ENCODE assay signal across 21 mouse cellular contexts in the genomic region with DNA sequence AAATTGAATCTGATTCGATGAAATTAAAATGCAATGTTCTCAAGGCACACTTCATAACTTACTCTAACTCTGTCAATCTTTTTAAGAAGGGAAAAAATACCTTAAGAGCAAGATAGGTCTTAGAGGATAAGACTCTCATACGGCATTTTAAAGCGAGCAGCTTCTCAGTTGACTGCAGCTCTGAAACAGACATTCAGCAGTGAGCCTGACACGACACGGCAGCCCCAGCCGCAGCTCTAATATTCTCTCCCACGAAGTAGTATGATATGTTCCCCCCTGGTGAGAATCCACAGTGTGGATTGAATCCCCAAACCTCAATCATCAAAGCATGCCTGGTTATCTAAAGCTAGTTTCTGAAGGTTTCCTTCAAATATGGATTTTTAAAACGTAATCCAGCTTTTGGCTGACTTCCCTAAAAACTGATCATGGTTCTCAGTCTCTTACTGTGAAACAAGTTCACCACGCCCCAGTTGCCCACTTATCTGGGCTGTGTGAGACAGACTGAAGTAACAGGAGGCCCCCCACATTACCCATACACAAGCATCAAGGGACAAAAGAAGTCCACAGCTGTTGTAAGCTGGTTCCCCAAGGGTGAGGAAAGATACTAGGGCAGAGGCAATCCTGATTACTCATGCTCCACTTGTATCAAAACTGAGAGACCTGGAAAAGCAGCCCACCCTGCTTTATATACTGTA.
A peak's percentile ranks its signal among the peaks of the same experiment; 100 is the strongest.
DNase-seq lines count a peak whose midpoint lies in the region; ATAC-seq and TF ChIP-seq lines count a peak whose summit lies in the region.
"Had no signal": no experiment of that assay in that cellular context is flagged by ENCODE, and none has a peak within 500 bp of the region (broad histone marks: within the 10 kb centered on the region; RNA-seq: fewer than 3 reads in every experiment).

No protein-coding gene starts in this region.

- H3K27ac ChIP-seq in embryonic facial prominence, embryonic 12.5 days, result 0 out of 2 replicates have a peak overlapping the region, but pooled peaks have one; percentile 43
- H3K27ac ChIP-seq in embryonic facial prominence, embryonic 10.5 days (replicated peaks), result no peak overlapping the region
- no peak overlapping the region for H3K27ac ChIP-seq in embryonic facial prominence, embryonic 13.5 days
- H3K27ac ChIP-seq in midbrain, embryonic 14.5 days (replicated peaks; ENCODE audit: low read depth, low read length), result 0 out of 2 replicates have a peak overlapping the region, but pooled peaks have one; percentile 22
- no peak overlapping the region for H3K27ac ChIP-seq in heart, adult 2 months
- no peak overlapping the region for H3K27ac ChIP-seq in intestine, postnatal 0 days (ENCODE audit: low read depth, low read length)
- H3K27ac ChIP-seq: embryonic facial prominence, embryonic 15.5 days; forebrain, embryonic 10.5 days; heart, embryonic 13.5 days; hindbrain, embryonic 15.5 days had no signal

- no peak for TF ChIP-seq POLR2A in heart, adult 2 months (IDR thresholded peaks at IDR 0.05; ENCODE audit: insufficient read depth, low read depth, low read length)

- no peaks in the 10 kb centered on the region for H3K36me3 ChIP-seq in embryonic facial prominence, embryonic 12.5 days
- H3K36me3 ChIP-seq in embryonic facial prominence, embryonic 10.5 days (replicated peaks), result no peaks in the 10 kb centered on the region
- H3K36me3 ChIP-seq in embryonic facial prominence, embryonic 13.5 days, result no peaks in the 10 kb centered on the region
- H3K36me3 ChIP-seq in midbrain, embryonic 14.5 days (ENCODE audit: control insufficient read depth, insufficient read depth, low read length), result no peaks in the 10 kb centered on the region
- H3K36me3 ChIP-seq in heart, adult 2 months (ENCODE audit: control insufficient read depth, insufficient read depth, low read length), result no peaks in the 10 kb centered on the region
- no peaks in the 10 kb centered on the region for H3K36me3 ChIP-seq in intestine, postnatal 0 days (ENCODE audit: control insufficient read depth, insufficient read depth)
- H3K36me3 ChIP-seq: embryonic facial prominence, embryonic 15.5 days; forebrain, embryonic 10.5 days; heart, embryonic 13.5 days; hindbrain, embryonic 15.5 days had no signal

- TF ChIP-seq CTCF in heart, adult 2 months (IDR thresholded peaks at IDR 0.05), result no peak
- TF ChIP-seq CTCF in intestine, postnatal 0 days (IDR thresholded peaks at IDR 0.05; ENCODE audit: low read depth), result no peak

- no peak overlapping the region for H3K4me2 ChIP-seq in embryonic facial prominence, embryonic 12.5 days (replicated peaks)
- H3K4me2 ChIP-seq in embryonic facial prominence, embryonic 13.5 days, result peak overlapping the region; percentile 27; the same call in 1 of the 2 replicates
- 0 out of 2 replicates have a peak overlapping the region, but pooled peaks have one; percentile 0 for H3K4me2 ChIP-seq in midbrain, embryonic 14.5 days (ENCODE audit: low read length)
- no peak overlapping the region for H3K4me2 ChIP-seq in intestine, postnatal 0 days (replicated peaks; ENCODE audit: low read depth)
- H3K4me2 ChIP-seq: embryonic facial prominence, embryonic 15.5 days; heart, embryonic 13.5 days; hindbrain, embryonic 15.5 days had no signal

- no peaks in the 10 kb centered on the region for H3K27me3 ChIP-seq in embryonic facial prominence, embryonic 12.5 days
- H3K27me3 ChIP-seq in embryonic facial prominence, embryonic 10.5 days (replicated peaks; ENCODE audit: low read depth, poor library complexity, severe bottlenecking), result no peaks in the 10 kb centered on the region
- H3K27me3 ChIP-seq in embryonic facial prominence, embryonic 13.5 days, result no peaks in the 10 kb centered on the region
- H3K27me3 ChIP-seq in midbrain, embryonic 14.5 days (ENCODE audit: control insufficient read depth, insufficient read depth, low read length), result no peaks in the 10 kb centered on the region
- H3K27me3 ChIP-seq in heart, adult 2 months (ENCODE audit: control insufficient read depth, insufficient read depth, low read length), result no peaks in the 10 kb centered on the region
- no peaks in the 10 kb centered on the region for H3K27me3 ChIP-seq in intestine, postnatal 0 days (replicated peaks; ENCODE audit: control insufficient read depth, insufficient read depth, low read length)
- H3K27me3 ChIP-seq: embryonic facial prominence, embryonic 15.5 days; heart, embryonic 13.5 days; hindbrain, embryonic 15.5 days had no signal

- no peak overlapping the region for H3K9ac ChIP-seq in embryonic facial prominence, embryonic 12.5 days
- no peak overlapping the region for H3K9ac ChIP-seq in embryonic facial prominence, embryonic 13.5 days
- H3K9ac ChIP-seq in midbrain, embryonic 14.5 days (replicated peaks; ENCODE audit: low read length), result no peak overlapping the region
- no peak overlapping the region for H3K9ac ChIP-seq in heart, adult 2 months (ENCODE audit: low read depth, low read length)
- no peak overlapping the region for H3K9ac ChIP-seq in intestine, postnatal 0 days (ENCODE audit: low read depth, low read length)
- H3K9ac ChIP-seq: embryonic facial prominence, embryonic 15.5 days; heart, embryonic 13.5 days; hindbrain, embryonic 15.5 days had no signal

- no peak for ATAC-seq in embryonic facial prominence, embryonic 12.5 days (ENCODE audit: insufficient number of reproducible peaks, insufficient read depth, low FRiP score, low TSS enrichment)
- ATAC-seq in embryonic facial prominence, embryonic 13.5 days (ENCODE audit: insufficient number of reproducible peaks, insufficient read depth, low FRiP score, low TSS enrichment, low read depth), result no peak
- ATAC-seq in midbrain, embryonic 14.5 days (ENCODE audit: low FRiP score, low TSS enrichment), result no peak
- ATAC-seq in intestine, postnatal 0 days, result no peak
- ATAC-seq: forebrain, embryonic 14.5 days had no signal

- no peaks in the 10 kb centered on the region for H3K9me3 ChIP-seq in embryonic facial prominence, embryonic 12.5 days
- H3K9me3 ChIP-seq in embryonic facial prominence, embryonic 10.5 days, result no peaks in the 10 kb centered on the region
- no peaks in the 10 kb centered on the region for H3K9me3 ChIP-seq in embryonic facial prominence, embryonic 13.5 days
- H3K9me3 ChIP-seq in midbrain, embryonic 14.5 days (ENCODE audit: control insufficient read depth, low read length), result no peaks in the 10 kb centered on the region
- no peaks in the 10 kb centered on the region for H3K9me3 ChIP-seq in intestine, postnatal 0 days (ENCODE audit: control insufficient read depth)
- H3K9me3 ChIP-seq: embryonic facial prominence, embryonic 15.5 days; forebrain, embryonic 10.5 days; heart, embryonic 13.5 days; hindbrain, embryonic 15.5 days had no signal

- H3K79me2 ChIP-seq in heart, adult 2 months (replicated peaks; ENCODE audit: control insufficient read depth, insufficient read depth, low read length), result no peaks in the 10 kb centered on the region

- 0 out of 2 replicates have a peak, but pooled peaks cover 5% of the 10 kb centered on the region for H3K4me1 ChIP-seq in embryonic facial prominence, embryonic 12.5 days
- H3K4me1 ChIP-seq in embryonic facial prominence, embryonic 10.5 days, result peaks cover 14% of the 10 kb centered on the region
- peaks cover 13% of the 10 kb centered on the region; the same call in 1 of the 2 replicates for H3K4me1 ChIP-seq in embryonic facial prominence, embryonic 13.5 days
- H3K4me1 ChIP-seq in midbrain, embryonic 14.5 days (ENCODE audit: control insufficient read depth, insufficient read depth, low read length), result peaks cover 19% of the 10 kb centered on the region; the same call in 1 of the 2 replicates
- H3K4me1 ChIP-seq in heart, adult 2 months (ENCODE audit: control insufficient read depth, insufficient read depth, low read length), result no peaks in the 10 kb centered on the region
- H3K4me1 ChIP-seq in intestine, postnatal 0 days (replicated peaks; ENCODE audit: control insufficient read depth, insufficient read depth, low read length), result no peaks in the 10 kb centered on the region
- H3K4me1 ChIP-seq: heart, embryonic 13.5 days had no signal

- DNase-seq in embryonic facial prominence, embryonic 10.5 days (ENCODE audit: low spot score), result no peak
- peak; percentile 54 for DNase-seq in midbrain, embryonic 14.5 days
- peak; percentile 53 for DNase-seq in retina, embryonic 14.5 days (ENCODE audit: low spot score)
- no peak for DNase-seq in heart, adult 2 months
- DNase-seq: adrenal gland, postnatal 10 days; B cell, adult 2 months; cerebellum, adult 11 months; cerebellum, adult 8-10 months; cerebellum, postnatal 14 days; embryo, embryonic 11 days; gastrocnemius, postnatal 10 days; heart, postnatal 36 days had no signal

- no peak overlapping the region for H3K4me3 ChIP-seq in embryonic facial prominence, embryonic 12.5 days
- no peak overlapping the region for H3K4me3 ChIP-seq in embryonic facial prominence, embryonic 10.5 days
- H3K4me3 ChIP-seq in embryonic facial prominence, embryonic 13.5 days, result no peak overlapping the region
- no peak overlapping the region for H3K4me3 ChIP-seq in midbrain, embryonic 14.5 days (replicated peaks; ENCODE audit: low read depth, low read length)
- H3K4me3 ChIP-seq in heart, adult 2 months, result no peak overlapping the region
- H3K4me3 ChIP-seq in intestine, postnatal 0 days (ENCODE audit: low read depth, low read length), result no peak overlapping the region
- H3K4me3 ChIP-seq: embryonic facial prominence, embryonic 15.5 days; erythroblast, embryonic 14.5 days; forebrain, embryonic 10.5 days; heart, embryonic 13.5 days; hindbrain, embryonic 15.5 days had no signal

- TF ChIP-seq EP300 in heart, adult 2 months (IDR thresholded peaks at IDR 0.05; ENCODE audit: insufficient read depth, low read depth, low read length), result no peak

- 60% methylated on average over 9 of the region's 9 CpGs for WGBS in embryonic facial prominence, embryonic 12.5 days
- WGBS in embryonic facial prominence, embryonic 10.5 days, result 74% methylated on average over 9 of the region's 9 CpGs
- 28% methylated on average over 9 of the region's 9 CpGs for WGBS in embryonic facial prominence, embryonic 13.5 days
- WGBS in midbrain, embryonic 14.5 days, result 34% methylated on average over 9 of the region's 9 CpGs
- 71% methylated on average over 9 of the region's 9 CpGs for WGBS in heart, adult 2 months
- WGBS in intestine, postnatal 0 days, result 46% methylated on average over 9 of the region's 9 CpGs

- intact Hi-C loops in heart, adult 2 months (cut with DNase I), result no loop called here

Comparison
In these comparisons a context has a peak if more than half of its experiments do, and no peak if none do; other contexts are left out.
1. H3K27ac ChIP-seq: peak in embryonic facial prominence, embryonic 12.5 days (single experiment) and midbrain, embryonic 14.5 days (single experiment); none in embryonic facial prominence, embryonic 10.5 days (single experiment), embryonic facial prominence, embryonic 13.5 days (single experiment), heart, adult 2 months (single experiment) and intestine, postnatal 0 days (single experiment).
2. H3K4me2 ChIP-seq: peak in embryonic facial prominence, embryonic 13.5 days (single experiment) and midbrain, embryonic 14.5 days (single experiment); none in embryonic facial prominence, embryonic 12.5 days (single experiment) and intestine, postnatal 0 days (single experiment).
3. DNase-seq: peak in midbrain, embryonic 14.5 days (single experiment) and retina, embryonic 14.5 days (single experiment); none in embryonic facial prominence, embryonic 10.5 days (single experiment) and heart, adult 2 months (0 of 2).